Mouse (Mus musculus): Measurements from ENCODE around the gene Lrrc61.
"Not testable (repeated sequence)": the region's sequence is repeated elsewhere in the genome, so short reads cannot be mapped to it uniquely, and the experiment has no call there.

Lrrc61 gene

DNA sequence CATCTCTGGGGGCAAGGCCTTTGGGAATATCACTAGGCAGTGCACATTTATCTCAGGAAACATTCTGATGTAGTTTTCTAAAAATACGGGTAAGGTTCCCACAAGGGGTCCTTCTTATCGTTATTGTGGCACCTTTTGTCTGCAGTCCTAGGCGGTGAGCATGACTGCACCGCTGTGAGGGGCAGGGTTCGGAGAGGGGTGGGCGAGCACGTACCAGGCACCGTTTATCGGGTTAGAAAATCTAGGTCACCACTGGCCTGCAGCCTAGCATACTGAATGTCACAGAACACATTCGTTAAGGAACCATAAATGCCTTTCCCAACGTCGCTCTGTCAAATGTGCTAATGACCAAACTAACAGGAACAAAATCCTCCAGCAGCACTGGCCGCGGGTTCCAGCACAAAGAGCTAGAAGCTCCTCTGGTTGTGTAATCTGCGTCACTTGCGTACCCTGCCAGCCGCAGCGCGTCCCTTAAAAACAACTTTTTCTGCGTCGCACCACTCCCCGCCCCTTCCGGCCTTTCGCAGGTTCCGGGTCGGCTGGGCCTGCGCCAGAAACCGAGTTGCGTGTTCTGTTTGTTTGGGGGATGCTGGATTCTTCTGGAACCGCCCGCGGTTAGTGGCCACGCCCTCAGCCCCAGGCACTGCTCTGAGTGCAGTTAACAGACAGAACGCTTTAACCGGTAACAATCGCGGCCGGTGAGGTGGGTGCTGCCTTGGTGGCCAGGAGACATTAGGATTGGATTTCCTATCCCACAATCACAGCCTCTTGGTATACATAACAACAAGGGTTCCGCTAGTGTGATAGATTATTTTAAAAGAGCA, at the start of gene Lrrc61:
Gene Lrrc61 (plus strand): TSS at position 517 of the 824 bp plus-strand sequence.
- DNase-seq, result peak; percentile 85 to 88

DNA sequence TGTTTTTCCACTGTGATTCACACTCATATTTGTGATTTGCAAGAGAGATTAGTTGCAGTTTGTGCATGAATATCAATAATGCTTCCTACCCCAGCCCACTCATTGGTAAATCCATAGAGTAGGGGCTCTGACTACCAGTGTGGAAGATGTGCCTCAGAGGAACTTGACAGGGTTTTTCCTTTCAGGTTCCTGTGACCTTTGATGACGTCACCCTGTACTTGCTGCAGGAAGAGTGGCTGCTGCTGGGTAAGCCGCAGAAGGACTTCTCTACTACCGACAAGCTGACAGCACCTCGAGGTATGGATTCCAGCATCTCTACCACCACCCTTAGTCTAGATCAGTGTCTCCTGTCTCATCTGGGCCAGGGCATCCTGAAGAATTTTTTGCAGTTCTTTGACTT, 46.5 kb upstream of the Lrrc61 start:
- DNase-seq, result no peak

DNA sequence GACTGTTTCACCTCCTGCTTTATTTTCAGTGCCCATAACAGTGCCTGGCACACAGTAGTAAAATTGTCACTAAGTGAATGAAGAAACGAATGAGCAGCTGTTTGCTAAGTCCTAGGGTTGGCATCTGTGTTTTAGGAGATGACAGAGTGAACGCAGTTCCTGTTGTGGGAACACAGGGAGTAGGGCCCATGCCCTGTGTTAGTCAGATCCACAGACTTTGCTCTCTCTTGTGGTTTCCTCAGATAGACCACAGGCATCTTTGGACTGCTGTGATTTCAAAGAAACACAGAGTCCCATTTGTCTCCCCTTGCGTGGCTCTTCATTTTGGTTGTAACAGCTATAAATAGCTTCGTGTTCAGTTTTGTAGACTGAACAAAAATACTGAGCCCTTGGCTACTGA, 44.2 kb upstream of the Lrrc61 start:
- DNase-seq, result no peak

DNA sequence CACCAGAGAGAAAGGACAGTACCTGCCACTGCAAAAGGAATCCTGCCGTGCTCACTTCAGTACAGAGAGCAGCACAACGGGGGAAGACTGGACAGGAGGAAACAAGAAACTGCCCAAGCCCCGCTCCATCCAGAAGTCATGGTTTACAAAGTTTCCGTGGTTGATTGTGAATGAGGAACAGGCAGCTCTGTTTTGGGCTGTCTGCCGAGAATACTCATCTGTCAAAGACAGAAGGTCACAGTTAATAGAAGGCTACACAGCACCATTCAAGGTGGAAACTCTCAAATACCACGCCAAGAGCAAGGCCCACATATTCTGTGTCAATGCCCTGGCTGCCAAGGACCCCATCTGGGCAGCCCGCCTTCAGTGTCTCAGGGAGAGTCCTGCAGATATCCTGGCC, 42.7 kb upstream of the Lrrc61 start:
- DNase-seq, result no peak

DNA sequence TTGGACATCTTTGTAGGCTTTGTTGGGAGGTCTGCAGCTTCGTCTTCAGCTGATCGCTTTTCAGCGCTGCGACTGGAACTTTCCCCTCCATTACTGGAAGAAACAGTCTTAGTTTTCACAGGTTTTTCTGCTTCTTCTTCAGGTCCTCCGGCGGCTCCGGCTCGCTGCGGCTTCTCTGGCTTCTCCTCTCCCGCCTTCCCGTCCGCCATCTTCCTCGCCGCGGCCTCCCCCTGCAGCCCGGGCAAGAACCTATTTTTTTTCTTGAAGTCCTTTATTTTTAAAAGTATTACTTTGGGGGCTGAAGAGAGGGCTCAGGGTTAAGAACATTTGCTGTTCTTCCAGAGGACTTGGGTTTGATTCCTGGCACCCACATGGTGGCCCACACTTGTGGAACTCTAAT, 29.7 kb upstream of the Lrrc61 start:
- not testable (repeated sequence) for DNase-seq

DNA sequence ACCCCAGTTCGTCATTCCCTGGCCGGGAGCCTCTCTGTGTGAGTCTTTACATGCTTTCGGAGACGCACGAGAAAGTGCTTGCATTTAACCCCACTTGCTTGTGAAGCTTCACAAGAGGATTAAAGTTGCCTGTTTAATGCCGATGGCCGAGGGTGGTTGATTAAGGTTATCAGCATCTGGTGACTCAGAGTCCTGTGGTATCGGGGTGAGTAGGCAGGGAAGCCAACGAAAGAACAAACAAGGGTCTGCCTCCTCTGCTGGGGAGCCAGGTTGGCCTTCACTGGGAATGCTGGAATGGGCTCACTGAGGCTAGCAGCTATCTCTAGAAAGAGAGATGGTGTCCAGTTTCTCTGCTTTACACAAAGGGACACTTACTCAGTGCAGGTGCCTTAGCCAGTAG, 26.7 kb upstream of the Lrrc61 start:
- DNase-seq, result no peak

DNA sequence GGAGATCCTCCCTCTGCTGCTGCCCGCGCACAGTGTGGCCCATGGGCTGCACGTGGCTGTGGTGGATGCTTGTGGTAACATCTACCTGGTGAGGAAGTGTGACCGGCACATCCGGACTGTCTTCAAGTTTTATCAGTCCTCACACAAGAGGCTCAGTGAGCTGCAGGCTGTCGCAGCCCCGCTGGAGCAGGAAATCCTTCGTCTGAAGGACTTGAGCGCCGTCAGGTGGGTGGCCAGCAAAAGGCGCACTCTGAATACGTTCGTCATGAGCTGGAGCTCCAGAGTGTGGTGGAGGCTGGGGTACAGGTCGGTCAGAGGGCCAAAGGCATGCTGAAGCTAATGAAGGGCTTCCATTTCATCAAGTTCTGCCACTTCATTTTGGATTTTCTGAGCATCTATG, 25.3 kb upstream of the Lrrc61 start:
- no peak for DNase-seq

DNA sequence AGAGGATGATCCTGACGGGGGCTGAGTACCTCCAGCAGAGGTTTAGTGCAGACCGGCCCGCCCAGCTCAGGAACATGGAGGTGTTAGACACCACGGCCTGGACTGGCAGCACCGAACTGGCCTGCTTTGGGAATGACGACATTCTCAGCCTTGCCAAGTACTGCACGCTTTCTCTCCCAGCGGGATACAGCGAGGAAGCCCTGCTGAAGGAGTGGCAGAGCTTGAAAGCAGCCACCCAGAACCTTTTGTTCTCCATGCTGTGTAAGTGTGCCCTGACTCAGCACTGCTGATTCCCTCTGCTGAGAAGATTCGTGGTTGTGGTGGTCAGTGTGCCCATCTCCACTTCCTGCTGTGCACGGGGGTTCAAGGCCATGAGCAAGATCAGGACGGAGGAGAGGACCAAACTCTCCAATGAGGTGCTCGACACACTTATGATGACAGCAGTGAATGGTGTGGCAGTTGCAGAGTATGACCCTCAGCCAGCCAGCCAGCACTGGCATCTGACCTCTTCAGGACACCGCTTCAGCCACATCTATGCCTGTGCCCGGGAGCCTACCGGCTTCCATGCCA, 24.6 kb upstream of the Lrrc61 start:
- DNase-seq, result no peak

DNA sequence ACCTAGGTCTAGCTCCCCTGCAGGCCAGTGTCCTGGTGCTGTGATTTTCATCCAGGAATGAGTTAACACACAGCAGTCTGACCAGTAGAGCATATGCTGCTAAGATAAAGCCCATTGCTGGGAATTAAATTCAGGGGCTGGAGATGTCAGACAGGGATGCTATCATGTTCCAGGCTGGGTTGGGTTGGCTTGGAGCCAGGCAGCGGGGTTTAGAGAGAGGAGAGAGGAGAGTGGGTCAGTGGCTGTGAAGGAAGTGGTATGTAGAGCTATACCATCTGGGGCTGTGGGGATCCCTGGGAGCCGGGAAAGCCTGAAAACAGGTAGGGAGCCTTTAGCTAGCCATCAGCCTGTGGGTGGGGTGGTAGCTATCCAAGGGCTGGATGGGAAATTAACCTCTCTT, 23.7 kb upstream of the Lrrc61 start:
- no peak for DNase-seq

DNA sequence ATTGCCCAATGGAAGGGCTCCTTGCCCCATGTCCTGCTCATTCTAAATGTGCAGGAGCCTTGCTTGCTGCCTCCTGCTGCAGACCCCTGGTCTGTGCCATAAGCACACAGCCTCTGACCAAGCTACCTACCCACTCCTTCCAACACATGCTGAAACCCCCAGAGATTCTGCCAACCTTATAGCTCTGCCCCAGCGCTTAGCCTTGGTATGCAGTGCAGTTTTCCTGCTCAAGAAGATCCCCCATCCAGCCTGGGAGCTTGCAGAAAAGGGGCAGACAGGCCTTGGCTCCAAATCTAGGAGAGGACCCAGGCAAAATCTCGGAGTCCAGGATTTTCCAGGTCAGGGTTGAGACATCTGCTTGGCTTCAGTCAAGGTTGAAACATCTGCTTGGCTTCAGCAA, 21.1 kb upstream of the Lrrc61 start:
- no peak for DNase-seq

DNA sequence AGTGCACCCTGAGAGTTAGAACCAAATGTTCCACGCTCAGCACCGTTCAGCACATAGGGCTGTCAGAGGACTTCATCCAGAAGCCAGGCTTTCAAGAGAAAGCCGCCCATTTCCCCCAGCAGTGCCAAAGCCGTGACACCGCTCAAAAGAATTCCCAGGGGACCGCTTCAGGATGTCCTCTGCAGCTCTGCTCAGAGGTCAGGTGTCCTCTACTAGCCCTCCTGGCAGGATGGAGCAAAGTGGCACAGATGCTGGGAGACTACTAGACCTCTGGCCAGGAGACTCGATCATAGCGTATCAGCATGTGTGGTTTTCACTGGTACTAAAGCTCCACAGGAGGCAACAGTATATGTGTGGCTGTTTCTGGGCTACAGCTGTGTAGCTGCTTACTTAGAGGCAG, 19.7 kb upstream of the Lrrc61 start:
- no peak for DNase-seq

DNA sequence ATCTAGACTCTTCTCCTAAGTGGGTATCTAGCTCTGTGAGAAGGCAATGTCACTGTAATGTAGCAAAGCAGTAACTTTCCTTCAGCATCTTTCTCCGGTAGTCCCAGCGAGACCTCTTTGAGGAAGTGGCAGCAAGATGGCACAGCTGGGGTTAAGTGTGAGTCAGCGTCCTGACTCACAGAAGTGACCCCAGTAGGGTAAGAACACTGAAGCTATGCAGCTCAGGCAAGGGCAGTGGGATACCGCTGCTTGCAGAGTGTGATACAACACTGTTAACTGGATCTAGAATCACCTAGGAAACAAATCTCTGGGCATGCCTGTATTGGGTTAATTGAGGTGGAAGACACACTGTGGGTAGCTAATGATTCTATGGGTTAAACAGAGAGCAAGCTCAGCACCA, 18.5 kb upstream of the Lrrc61 start:
- DNase-seq, result no peak

DNA sequence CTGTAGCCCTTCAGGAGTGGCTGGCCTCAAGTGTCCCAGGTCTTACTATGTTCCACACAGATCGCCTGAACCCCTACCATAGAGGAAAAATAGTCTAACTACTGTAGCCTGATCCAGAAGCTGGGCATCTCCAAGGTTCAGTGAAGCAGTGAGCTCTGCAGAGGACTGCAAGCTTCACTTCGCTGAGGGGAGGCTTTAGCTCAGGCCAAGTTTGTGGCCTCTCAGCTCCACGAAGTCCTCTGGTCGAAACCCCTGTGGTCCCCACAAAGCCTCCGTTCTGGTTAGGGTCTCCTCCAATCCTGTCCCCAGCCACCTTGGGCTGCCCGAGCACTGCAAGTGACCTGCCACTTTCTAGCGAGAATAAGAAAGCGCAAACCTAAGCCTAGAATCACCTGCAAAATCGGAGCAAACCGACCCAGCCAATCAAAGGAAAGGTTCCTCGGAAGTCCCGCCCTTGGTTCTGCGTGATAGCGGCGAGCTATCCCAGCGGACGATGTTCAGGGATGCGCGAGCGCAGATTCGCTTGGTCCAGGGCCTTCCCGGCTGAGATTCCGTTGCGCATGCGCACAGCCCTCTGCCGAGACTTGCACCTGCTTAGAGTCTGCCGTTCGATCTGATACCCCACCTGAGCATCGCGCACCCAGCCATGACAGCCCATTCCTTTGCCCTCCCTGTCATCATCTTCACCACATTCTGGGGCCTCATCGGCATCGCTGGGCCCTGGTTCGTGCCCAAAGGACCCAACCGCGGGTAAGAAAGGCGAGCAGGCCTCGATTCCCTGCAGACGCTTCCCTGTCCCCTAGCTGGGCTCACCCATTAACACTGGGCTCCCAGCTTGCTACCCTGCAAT, 17.3 kb upstream of the Lrrc61 start, which contains the start of gene Atp6v0e2:
Gene Atp6v0e2 (plus strand): TSS at position 511 of the 850 bp plus-strand sequence.
- DNase-seq, result peak in 1 of 2 experiments; percentile 22

DNA sequence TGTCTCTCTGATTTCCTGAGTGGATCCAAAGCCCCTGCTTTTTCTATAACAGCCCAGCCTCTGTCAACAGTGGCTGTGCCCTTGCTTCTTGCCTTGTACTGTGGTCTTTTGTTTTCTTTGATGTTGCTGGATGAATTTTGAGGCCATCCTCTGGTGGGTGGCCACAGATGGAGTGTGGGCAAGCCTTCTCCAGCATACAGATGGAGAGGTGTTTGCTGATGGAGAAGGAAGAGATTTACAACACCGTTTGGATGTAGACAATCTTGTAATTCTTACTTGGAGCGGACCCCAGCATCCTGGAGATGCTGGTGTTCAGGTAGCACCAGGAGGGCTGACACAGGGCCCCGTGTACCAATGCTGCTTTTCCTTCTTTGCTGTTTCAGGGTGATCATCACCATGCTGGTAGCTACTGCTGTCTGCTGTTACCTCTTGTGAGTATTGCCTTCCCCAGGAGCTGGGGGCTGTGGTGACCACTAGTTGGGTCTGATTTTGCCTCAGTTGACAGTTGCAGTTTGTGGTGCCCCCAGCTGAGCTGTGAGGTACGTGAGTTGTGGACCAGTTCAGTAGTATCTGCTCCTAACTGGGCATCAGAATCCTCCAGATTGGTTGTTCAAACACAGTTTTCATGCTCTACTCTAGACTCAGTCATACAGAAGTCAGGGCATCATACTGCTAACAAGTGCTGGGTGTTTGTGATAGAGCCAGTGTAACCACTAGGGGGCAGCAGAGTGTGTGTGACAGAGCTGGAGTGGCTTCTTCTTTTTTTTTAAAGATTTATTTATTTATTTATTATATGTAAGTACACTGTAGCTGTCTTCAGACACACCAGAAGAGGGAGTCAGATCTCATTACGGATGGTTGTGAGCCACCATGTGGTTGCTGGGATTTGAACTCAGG, 15.5 kb upstream of the Lrrc61 start:
- DNase-seq, result peak in 1 of 2 experiments; percentile 58

DNA sequence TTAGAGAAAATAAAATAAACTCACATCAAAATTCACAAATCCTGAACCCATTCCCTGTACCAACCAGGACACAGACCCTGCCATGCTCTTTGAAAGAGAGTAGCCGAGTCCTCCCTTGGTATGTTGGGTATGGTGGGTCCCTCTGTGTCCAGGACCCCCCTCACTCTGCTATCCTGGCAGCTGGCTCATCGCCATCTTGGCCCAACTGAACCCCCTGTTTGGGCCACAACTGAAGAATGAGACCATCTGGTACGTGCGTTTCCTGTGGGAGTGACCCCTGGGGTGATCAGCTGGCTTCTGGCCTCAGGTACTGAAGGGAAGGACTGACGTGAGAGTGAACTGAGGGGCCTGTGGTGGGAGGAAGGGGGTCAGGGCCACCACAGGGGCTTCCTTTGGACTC, 14.7 kb upstream of the Lrrc61 start:
- DNase-seq, result no peak

DNA sequence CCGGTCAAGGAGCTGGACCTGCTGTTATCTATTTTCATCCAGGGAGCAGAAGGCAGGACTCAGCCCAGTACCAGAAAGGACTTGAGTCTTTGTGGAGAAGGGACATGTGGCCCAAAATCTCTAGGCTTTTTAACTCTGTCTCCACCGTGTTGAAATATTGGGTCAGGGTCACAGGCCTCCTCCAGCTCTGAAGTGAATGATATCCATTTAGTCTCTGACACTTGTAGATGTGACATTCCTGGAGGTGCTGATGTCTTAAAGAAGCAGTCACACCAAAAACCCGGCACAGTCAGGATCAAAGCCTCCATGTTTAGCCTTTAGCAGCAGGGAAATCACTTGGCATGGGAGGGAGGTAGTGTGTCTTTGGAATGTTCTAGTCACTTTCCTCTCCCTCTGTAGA, 13.9 kb upstream of the Lrrc61 start:
- no peak for DNase-seq

DNA sequence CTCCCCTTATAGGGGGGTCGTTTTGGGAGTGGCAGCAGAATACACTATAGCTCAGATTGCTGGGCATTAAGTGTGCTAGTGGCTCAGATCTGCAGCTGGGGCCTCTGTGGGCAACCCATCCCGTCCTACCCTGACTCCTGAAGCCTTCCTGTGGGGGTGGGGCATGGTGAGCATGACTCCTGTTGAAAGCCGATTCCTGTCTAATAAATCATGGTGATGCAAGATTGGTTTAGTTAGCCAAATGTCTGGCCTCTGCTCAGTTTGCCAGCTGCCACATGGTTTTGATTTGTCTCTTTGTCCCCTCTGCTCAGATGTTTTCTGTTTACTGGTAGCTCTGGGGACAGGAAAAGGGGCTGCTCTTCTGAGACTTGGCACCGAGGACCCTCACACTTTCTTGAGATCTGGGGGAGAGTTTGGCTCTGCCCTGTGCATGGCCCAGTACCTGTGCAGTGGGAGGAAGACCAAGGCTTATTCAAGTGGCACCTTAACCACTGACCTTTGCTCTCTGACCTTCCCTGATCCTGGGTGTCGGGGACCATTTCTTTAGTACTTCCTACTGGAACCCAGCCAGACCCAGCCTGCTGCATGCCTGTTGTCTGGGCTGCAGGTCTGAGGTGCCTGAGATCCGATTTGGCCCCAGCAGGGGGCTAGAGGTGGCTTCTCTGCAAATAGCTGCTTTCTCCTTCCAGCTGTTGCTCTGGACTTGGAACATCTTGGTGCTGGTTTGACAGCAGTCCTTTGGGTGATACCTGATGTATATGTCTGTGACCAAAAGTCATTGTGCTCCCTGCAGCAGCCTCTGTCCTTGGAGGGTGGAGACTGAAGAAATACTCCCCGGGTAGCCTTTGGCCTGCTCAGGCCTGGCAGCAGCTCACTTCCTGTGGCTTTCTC, 12.8 kb upstream of the Lrrc61 start:
- no peak for DNase-seq

DNA sequence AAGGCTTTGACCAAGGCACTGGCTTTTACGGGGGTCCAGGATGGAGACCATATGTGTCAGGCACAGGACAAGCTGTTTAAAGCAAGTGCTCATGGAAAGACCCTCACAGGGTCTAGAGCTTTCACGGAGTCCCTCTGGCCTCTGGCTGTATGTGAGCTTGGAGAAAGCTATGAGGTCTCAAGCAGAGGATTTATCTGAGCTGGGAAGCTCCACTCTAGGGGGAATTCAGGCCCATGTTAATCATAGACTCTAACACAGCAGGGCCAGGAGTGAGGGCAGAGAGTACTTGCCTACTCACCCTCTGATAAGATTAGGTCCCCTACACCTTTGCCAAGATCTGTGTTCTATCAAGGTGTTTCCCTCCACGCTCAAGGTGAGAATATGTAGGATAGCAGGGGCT, 12.0 kb upstream of the Lrrc61 start:
- no peak for DNase-seq

DNA sequence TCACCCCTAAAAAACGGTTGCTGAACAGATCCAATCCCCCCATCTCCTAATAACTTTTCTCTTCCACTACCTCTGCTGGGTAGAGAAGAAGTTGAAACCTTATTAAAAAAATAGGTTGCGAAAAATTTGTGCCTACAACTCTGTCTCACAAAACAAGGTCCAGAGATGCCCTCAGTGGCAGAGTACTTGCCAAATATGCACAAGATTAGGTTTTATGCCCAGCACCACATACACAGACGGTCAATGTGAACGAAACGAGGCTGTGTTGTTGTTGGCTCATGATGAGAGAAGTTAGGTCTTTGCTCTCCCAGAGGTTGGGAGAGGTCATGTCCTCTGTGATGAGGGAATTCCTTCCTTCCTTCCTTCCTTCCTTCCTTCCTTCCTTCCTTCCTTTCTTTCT, 9.3 kb upstream of the Lrrc61 start:
- no peak for DNase-seq

DNA sequence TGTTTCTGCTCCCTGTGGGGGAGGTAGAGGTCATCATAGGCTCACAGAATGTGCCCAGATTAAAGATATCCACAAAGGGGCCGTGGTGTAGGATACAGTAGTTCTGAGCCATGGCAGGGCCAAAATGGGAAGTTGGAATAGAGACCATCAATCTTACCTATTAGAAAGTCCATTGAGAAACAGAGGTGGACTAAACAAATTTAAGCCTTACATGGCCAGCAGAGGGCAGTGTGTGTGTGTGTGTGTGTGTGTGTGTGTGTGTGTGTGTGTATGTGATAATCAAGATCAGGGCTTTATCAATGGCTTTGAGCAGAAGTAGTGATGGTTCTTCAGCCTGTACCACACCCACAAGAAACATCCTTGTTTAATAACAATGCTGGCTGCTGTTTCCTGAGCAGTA, 8.3 kb upstream of the Lrrc61 start:
- peak in 1 of 2 experiments; percentile 40 for DNase-seq

DNA sequence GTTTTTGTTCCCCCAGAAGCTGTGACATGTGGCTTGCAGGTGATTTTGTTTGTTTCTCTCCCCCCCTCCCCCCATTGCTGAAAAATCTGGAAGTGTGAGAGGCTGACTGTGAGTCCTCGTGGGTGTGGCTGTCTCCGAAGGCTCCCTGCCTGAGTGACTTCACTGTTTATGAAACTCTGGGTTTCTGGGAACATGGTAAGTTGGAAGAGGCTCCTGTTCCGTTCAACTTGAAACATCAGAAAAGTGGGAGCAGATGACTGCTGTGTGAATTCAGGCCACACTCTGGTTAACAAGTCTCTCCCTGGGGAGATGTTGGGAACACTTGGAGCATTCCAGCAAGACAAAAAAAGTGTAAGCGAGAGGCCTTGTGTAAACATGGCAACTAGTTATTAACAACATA, 7.7 kb upstream of the Lrrc61 start:
- DNase-seq, result no peak

DNA sequence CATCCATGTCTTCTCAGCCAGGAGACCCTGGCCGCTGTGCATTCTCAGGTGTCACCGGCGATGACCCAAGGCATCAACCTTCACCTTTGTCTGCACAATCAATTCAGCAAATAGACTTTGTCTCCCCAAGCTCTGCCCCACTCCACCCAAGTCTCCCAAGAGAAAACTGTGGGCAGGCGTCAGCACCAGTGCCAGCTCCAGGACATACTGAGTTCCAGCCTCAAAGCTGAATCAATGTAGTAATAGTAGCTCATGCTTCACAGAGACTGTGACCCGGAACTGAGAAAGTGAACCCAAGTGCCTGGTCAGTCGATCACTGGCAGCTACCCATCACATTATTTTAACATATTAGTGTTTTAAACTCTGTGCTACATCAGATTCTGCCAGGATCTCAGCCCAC, 6.3 kb upstream of the Lrrc61 start:
- no peak for DNase-seq

Measured in spleen, adult 18-20 months (tissue).